ENCODE assay signal across 24 mouse cellular contexts in the genomic region with DNA sequence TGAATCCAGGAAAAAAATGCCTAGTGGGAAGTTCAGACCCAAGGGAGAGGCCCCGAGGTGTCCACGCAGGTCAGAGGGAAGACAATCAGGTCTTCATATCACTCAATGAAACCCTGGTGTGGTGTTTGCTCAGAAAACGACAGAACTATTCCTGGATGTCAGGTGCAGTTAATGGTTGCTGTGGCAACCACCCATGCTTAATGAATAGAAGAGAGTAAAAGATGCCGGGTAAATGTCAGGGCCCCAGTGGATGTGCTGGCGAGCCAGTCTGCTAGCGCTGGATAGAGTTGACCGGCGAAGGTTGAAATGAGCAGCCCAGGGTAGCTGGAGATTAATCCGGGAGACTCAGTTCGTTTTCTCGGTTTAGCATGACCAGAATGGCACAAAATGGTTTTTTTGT.
A peak's percentile ranks its signal among the peaks of the same experiment; 100 is the strongest.
DNase-seq lines count a peak whose midpoint lies in the region; ATAC-seq lines count a peak whose summit lies in the region.
"Had no signal": no experiment of that assay in that cellular context is flagged by ENCODE, and none has a peak within 500 bp of the region (broad histone marks: within the 10 kb centered on the region; RNA-seq: fewer than 3 reads in every experiment).

No protein-coding gene starts in this region.

- H3K4me2 ChIP-seq in hindbrain, embryonic 11.5 days (replicated peaks; ENCODE audit: low read depth, low read length): no peak overlapping the region
- H3K4me2 ChIP-seq in midbrain, embryonic 12.5 days (replicated peaks): no peak overlapping the region
- no peak overlapping the region for H3K4me2 ChIP-seq in neural tube, embryonic 15.5 days
- H3K4me2 ChIP-seq in intestine, embryonic 15.5 days (replicated peaks): no peak overlapping the region
- H3K4me2 ChIP-seq: heart, embryonic 15.5 days had no signal

- no peaks in the 10 kb centered on the region for H3K27me3 ChIP-seq in hindbrain, embryonic 11.5 days (ENCODE audit: control insufficient read depth, insufficient read depth, low read length)
- no peaks in the 10 kb centered on the region for H3K27me3 ChIP-seq in hindbrain, embryonic 10.5 days (ENCODE audit: insufficient read depth, poor library complexity, severe bottlenecking)
- no peaks in the 10 kb centered on the region for H3K27me3 ChIP-seq in midbrain, embryonic 12.5 days
- H3K27me3 ChIP-seq in neural tube, embryonic 15.5 days (replicated peaks): no peaks in the 10 kb centered on the region
- no peaks in the 10 kb centered on the region for H3K27me3 ChIP-seq in intestine, embryonic 15.5 days (replicated peaks)
- H3K27me3 ChIP-seq: heart, embryonic 15.5 days; Patski had no signal

- no peak for ATAC-seq in hindbrain, embryonic 11.5 days (ENCODE audit: low FRiP score)
- no peak for ATAC-seq in midbrain, embryonic 12.5 days (ENCODE audit: low FRiP score, low read depth)
- peak; percentile 41; the same call in 1 of the 2 replicates for ATAC-seq in neural tube, embryonic 15.5 days (ENCODE audit: low FRiP score)
- ATAC-seq in intestine, embryonic 15.5 days: no peak
- ATAC-seq: intestine, embryonic 16.5 days; lung, postnatal 0 days; Patski had no signal

- no peak overlapping the region for H3K4me3 ChIP-seq in hindbrain, embryonic 11.5 days (ENCODE audit: low read depth, low read length)
- no peak overlapping the region for H3K4me3 ChIP-seq in hindbrain, embryonic 10.5 days
- no peak overlapping the region for H3K4me3 ChIP-seq in midbrain, embryonic 12.5 days
- no peak overlapping the region for H3K4me3 ChIP-seq in neural tube, embryonic 15.5 days (replicated peaks)
- no peak overlapping the region for H3K4me3 ChIP-seq in intestine, embryonic 15.5 days (replicated peaks)
- H3K4me3 ChIP-seq: heart, embryonic 15.5 days had no signal

- no peak overlapping the region for H3K9ac ChIP-seq in hindbrain, embryonic 11.5 days (ENCODE audit: low read depth, low read length)
- no peak overlapping the region for H3K9ac ChIP-seq in midbrain, embryonic 12.5 days (replicated peaks)
- H3K9ac ChIP-seq in neural tube, embryonic 15.5 days (replicated peaks): no peak overlapping the region
- no peak overlapping the region for H3K9ac ChIP-seq in intestine, embryonic 15.5 days
- H3K9ac ChIP-seq: heart, embryonic 15.5 days had no signal

- H3K4me1 ChIP-seq in hindbrain, embryonic 11.5 days (replicated peaks; ENCODE audit: control insufficient read depth, insufficient read depth, low read length): no peaks in the 10 kb centered on the region
- H3K4me1 ChIP-seq in hindbrain, embryonic 10.5 days (replicated peaks): peaks cover 9% of the 10 kb centered on the region
- peaks cover 6% of the 10 kb centered on the region; the same call in 1 of the 2 replicates for H3K4me1 ChIP-seq in midbrain, embryonic 12.5 days
- peaks cover 6% of the 10 kb centered on the region; the same call in 1 of the 2 replicates for H3K4me1 ChIP-seq in neural tube, embryonic 15.5 days
- H3K4me1 ChIP-seq in intestine, embryonic 15.5 days (replicated peaks): no peaks in the 10 kb centered on the region
- H3K4me1 ChIP-seq: heart, embryonic 15.5 days had no signal

- no peaks in the 10 kb centered on the region for H3K36me3 ChIP-seq in hindbrain, embryonic 11.5 days (ENCODE audit: control insufficient read depth, insufficient read depth, low read length)
- no peaks in the 10 kb centered on the region for H3K36me3 ChIP-seq in hindbrain, embryonic 10.5 days
- H3K36me3 ChIP-seq in midbrain, embryonic 12.5 days: no peaks in the 10 kb centered on the region
- no peaks in the 10 kb centered on the region for H3K36me3 ChIP-seq in neural tube, embryonic 15.5 days
- H3K36me3 ChIP-seq in intestine, embryonic 15.5 days: no peaks in the 10 kb centered on the region
- H3K36me3 ChIP-seq: G1E; heart, embryonic 15.5 days had no signal

- 62% methylated on average over 11 of the region's 11 CpGs for WGBS in hindbrain, embryonic 11.5 days
- 59% methylated on average over 11 of the region's 11 CpGs for WGBS in hindbrain, embryonic 10.5 days
- 37% methylated on average over 11 of the region's 11 CpGs for WGBS in midbrain, embryonic 12.5 days
- WGBS in neural tube, embryonic 15.5 days: 45% methylated on average over 11 of the region's 11 CpGs
- WGBS in intestine, embryonic 15.5 days: 72% methylated on average over 11 of the region's 11 CpGs

- H3K9me3 ChIP-seq in hindbrain, embryonic 11.5 days (ENCODE audit: control insufficient read depth, low read length): no peaks in the 10 kb centered on the region
- no peaks in the 10 kb centered on the region for H3K9me3 ChIP-seq in hindbrain, embryonic 10.5 days
- no peaks in the 10 kb centered on the region for H3K9me3 ChIP-seq in midbrain, embryonic 12.5 days
- H3K9me3 ChIP-seq in neural tube, embryonic 15.5 days (replicated peaks): no peaks in the 10 kb centered on the region
- no peaks in the 10 kb centered on the region for H3K9me3 ChIP-seq in intestine, embryonic 15.5 days
- H3K9me3 ChIP-seq: heart, embryonic 15.5 days had no signal

- peak; percentile 12 for DNase-seq in hindbrain, embryonic 11.5 days (ENCODE audit: low spot score)
- no peak for DNase-seq in hindbrain, embryonic 10.5 days (ENCODE audit: low spot score)
- peak; percentile 15 for DNase-seq in retina, embryonic 14.5 days (ENCODE audit: low spot score)
- no peak for DNase-seq in retina, postnatal 1 day
- DNase-seq in lung, adult 18-20 months: no peak
- DNase-seq: adrenal gland, postnatal 36 days; B cell, adult 2 months; cerebellum, adult 18-20 months; cerebellum, postnatal 14 days; gastrocnemius, postnatal 36 days; heart, postnatal 4 days; kidney, adult 9 months; kidney, postnatal 36 days; left cerebral cortex, postnatal 4 days; thymus, postnatal 14 days had no signal

- no peak overlapping the region for H3K27ac ChIP-seq in hindbrain, embryonic 11.5 days (ENCODE audit: low read depth, low read length)
- no peak overlapping the region for H3K27ac ChIP-seq in hindbrain, embryonic 10.5 days
- peak overlapping the region; percentile 40; the same call in 1 of the 2 replicates for H3K27ac ChIP-seq in midbrain, embryonic 12.5 days (replicated peaks)
- no peak overlapping the region for H3K27ac ChIP-seq in neural tube, embryonic 15.5 days (replicated peaks)
- no peak overlapping the region for H3K27ac ChIP-seq in intestine, embryonic 15.5 days
- H3K27ac ChIP-seq: heart, embryonic 15.5 days; macrophage had no signal

Comparison
In these comparisons a context has a peak if more than half of its experiments do, and no peak if none do; other contexts are left out.
1. DNase-seq: peak in hindbrain, embryonic 11.5 days (single experiment) and retina, embryonic 14.5 days (single experiment); none in hindbrain, embryonic 10.5 days (single experiment), retina, postnatal 1 day (single experiment) and lung, adult 18-20 months (0 of 2).